ENCODE assay signal across 30 mouse cellular contexts in genomic region chr13:9429884-9430283, GRCm38 (mm10).
DNase-seq lines count a peak whose midpoint lies in the region; ATAC-seq and TF ChIP-seq lines count a peak whose summit lies in the region.
"Had no signal": no experiment of that assay in that cellular context is flagged by ENCODE, and none has a peak within 500 bp of the region (broad histone marks: within the 10 kb centered on the region; RNA-seq: fewer than 3 reads in every experiment).

No protein-coding gene starts in this region.

- H3K36me3 ChIP-seq in thymus, adult 2 months (ENCODE audit: control insufficient read depth, insufficient read depth, low read length): no peaks in the 10 kb centered on the region
- no peaks in the 10 kb centered on the region for H3K36me3 ChIP-seq in hindbrain, embryonic 10.5 days
- H3K36me3 ChIP-seq: embryonic facial prominence, embryonic 13.5 days; forebrain, embryonic 12.5 days; hindbrain, embryonic 12.5 days; liver, embryonic 12.5 days; midbrain, embryonic 13.5 days; neural tube, embryonic 13.5 days had no signal

- H3K4me3 ChIP-seq in gastrocnemius, adult 2 months: no peak overlapping the region
- no peak overlapping the region for H3K4me3 ChIP-seq in thymus, adult 2 months (ENCODE audit: control insufficient read depth, insufficient read depth, low read length)
- H3K4me3 ChIP-seq in embryonic fibroblast, embryonic 13.5 days (ENCODE audit: insufficient read depth, low read length): no peak overlapping the region
- no peak overlapping the region for H3K4me3 ChIP-seq in hindbrain, embryonic 10.5 days
- H3K4me3 ChIP-seq: embryonic facial prominence, embryonic 13.5 days; erythroblast, embryonic 14.5 days; forebrain, embryonic 12.5 days; hindbrain, embryonic 12.5 days; liver, embryonic 12.5 days; midbrain, embryonic 13.5 days; neural tube, embryonic 13.5 days had no signal

- H3K27ac ChIP-seq in gastrocnemius, adult 2 months: peak overlapping the region; percentile 44
- no peak overlapping the region for H3K27ac ChIP-seq in thymus, adult 2 months (ENCODE audit: control insufficient read depth, insufficient read depth, low read length)
- H3K27ac ChIP-seq in embryonic fibroblast, embryonic 13.5 days (ENCODE audit: insufficient read depth, low read length): peak overlapping the region; percentile 55
- H3K27ac ChIP-seq in hindbrain, embryonic 10.5 days: no peak overlapping the region
- H3K27ac ChIP-seq: embryonic facial prominence, embryonic 13.5 days; forebrain, embryonic 12.5 days; hindbrain, embryonic 12.5 days; hindbrain, postnatal 0 days; liver, embryonic 12.5 days; midbrain, embryonic 13.5 days; neural tube, embryonic 13.5 days had no signal

- peaks cover 7% of the 10 kb centered on the region; the same call in 1 of the 2 replicates for H3K9me3 ChIP-seq in hindbrain, embryonic 10.5 days
- H3K9me3 ChIP-seq: forebrain, embryonic 12.5 days; liver, embryonic 12.5 days had no signal

- 44% methylated on average over 1 of the region's 1 CpGs for WGBS in thymus, adult 2 months
- 92% methylated on average over 1 of the region's 1 CpGs for WGBS in hindbrain, embryonic 10.5 days

- intact Hi-C loops in gastrocnemius, adult 2 months (cut with DNase I): no loop called here

- ATAC-seq in frontal cortex, adult (ENCODE audit: low TSS enrichment): no peak
- ATAC-seq: hindbrain, postnatal 0 days; intestine, postnatal 0 days; liver, embryonic 12.5 days; liver, postnatal 0 days; midbrain, embryonic 13.5 days had no signal

- no peaks in the 10 kb centered on the region for H3K27me3 ChIP-seq in thymus, adult 2 months (ENCODE audit: control insufficient read depth, insufficient read depth, low read length)
- H3K27me3 ChIP-seq in hindbrain, embryonic 10.5 days (ENCODE audit: insufficient read depth, poor library complexity, severe bottlenecking): no peaks in the 10 kb centered on the region
- H3K27me3 ChIP-seq: embryonic facial prominence, embryonic 13.5 days; forebrain, embryonic 12.5 days; hindbrain, embryonic 12.5 days; liver, embryonic 12.5 days; midbrain, embryonic 13.5 days; neural tube, embryonic 13.5 days had no signal

- no peaks in the 10 kb centered on the region for H3K4me1 ChIP-seq in thymus, adult 2 months (replicated peaks; ENCODE audit: control insufficient read depth, insufficient read depth, low read length)
- H3K4me1 ChIP-seq in embryonic fibroblast, embryonic 13.5 days (ENCODE audit: control insufficient read depth, insufficient read depth, low read length): peaks cover 5% of the 10 kb centered on the region
- no peaks in the 10 kb centered on the region for H3K4me1 ChIP-seq in hindbrain, embryonic 10.5 days (replicated peaks)
- H3K4me1 ChIP-seq: forebrain, embryonic 12.5 days; hindbrain, embryonic 12.5 days; midbrain, embryonic 13.5 days; neural tube, embryonic 13.5 days had no signal

- TF ChIP-seq CTCF in gastrocnemius, adult 2 months (IDR thresholded peaks at IDR 0.05): no peak
- TF ChIP-seq CTCF in thymus, adult 2 months (IDR thresholded peaks at IDR 0.05; ENCODE audit: borderline replicate concordance, control insufficient read depth, extremely low read depth, insufficient read depth, low read length, poor library complexity): no peak
- no peak for TF ChIP-seq CTCF in embryonic fibroblast, embryonic 13.5 days (IDR thresholded peaks at IDR 0.05; ENCODE audit: borderline replicate concordance, insufficient read depth, low read length)

- no peak for TF ChIP-seq POLR2A in thymus, adult 2 months (IDR thresholded peaks at IDR 0.05; ENCODE audit: control insufficient read depth, extremely low read depth, insufficient read depth, low read length, poor library complexity)
- TF ChIP-seq POLR2A in embryonic fibroblast, embryonic 13.5 days (IDR thresholded peaks at IDR 0.05; ENCODE audit: low read depth, low read length): no peak

- DNase-seq in gastrocnemius, adult 2 months: no peak
- DNase-seq in gastrocnemius, postnatal 25 days: no peak
- peak; percentile 4 for DNase-seq in thymus, postnatal 25 days
- no peak for DNase-seq in thymus, adult 2 months
- DNase-seq in spleen, postnatal 10 days (ENCODE audit: low spot score in 2 of 2): no peak
- no peak for DNase-seq in hindbrain, embryonic 10.5 days (ENCODE audit: low spot score)
- DNase-seq: adrenal gland, postnatal 10 days; cerebellum, adult 11 months; cerebellum, adult 9-10 months; cerebellum, postnatal 36 days; gastrocnemius, postnatal 36 days; kidney, adult 9 months; kidney, postnatal 10 days; layer of hippocampus, postnatal 36 days; left cerebral cortex, postnatal 4 days; liver, postnatal 0 days; lung, postnatal 36 days; right cerebral cortex, postnatal 4 days; thymus, postnatal 4 days had no signal

Comparison
In these comparisons a context has a peak if more than half of its experiments do, and no peak if none do; other contexts are left out.
1. H3K27ac ChIP-seq: peak in gastrocnemius, adult 2 months (single experiment) and embryonic fibroblast, embryonic 13.5 days (single experiment); none in thymus, adult 2 months (single experiment) and hindbrain, embryonic 10.5 days (single experiment).